Mouse (Mus musculus) MEL (cell line): ENCODE results near the gene 1110051M20Rik.

Experiments used
- CTCF ChIP-seq, 3 experiments: IDR thresholded peaks in 2 of 3; conservative IDR thresholded peaks in 1 of 3; 2 replicates each; pipeline ENCODE4 v1.5.1; 2011 to 2012; ENCODE audit warnings: low read length in 3 of 3, low read depth in 2 of 3, mild to moderate bottlenecking in 2 of 3, improper control_type of control experiment in 1 of 3, inconsistent platforms in 1 of 3, mixed read lengths in 1 of 3, moderate library complexity in 1 of 3; ENCODE audit not compliant: control insufficient read depth in 1 of 3, insufficient read depth in 1 of 3, poor library complexity in 1 of 3, severe bottlenecking in 1 of 3
- E2F4 ChIP-seq: IDR thresholded peaks from 2 replicates; pipeline ENCODE4 v1.6.1; 2011; ENCODE audit warnings: low read depth, low read length, improper control_type of control experiment, borderline replicate concordance
- EP300 ChIP-seq, 2 experiments: IDR thresholded peaks; 2 replicates each; pipeline ENCODE4 v1.6.1; 2011; ENCODE audit warnings: improper control_type of control experiment in 2 of 2, low read length in 2 of 2, low read depth in 1 of 2, mild to moderate bottlenecking in 1 of 2
- JUND ChIP-seq: IDR thresholded peaks from 2 replicates; pipeline ENCODE4 v1.6.1; 2011; ENCODE audit warnings: low read depth, mild to moderate bottlenecking, improper control_type of control experiment, low read length
- MAX ChIP-seq: IDR thresholded peaks from 2 replicates; pipeline ENCODE4 v1.6.1; 2011; ENCODE audit warnings: low read length, improper control_type of control experiment
- POLR2A ChIP-seq, 2 experiments: IDR thresholded peaks; 2 replicates each; pipeline ENCODE4 v1.6.1; 2011 to 2012; ENCODE audit warnings: low read length in 2 of 2, mild to moderate bottlenecking in 2 of 2, control low read depth in 1 of 2, improper control_type of control experiment in 1 of 2, low read depth in 1 of 2, moderate library complexity in 1 of 2; ENCODE audit not compliant: control insufficient read depth in 1 of 2, insufficient read depth in 1 of 2, poor library complexity in 1 of 2
- UBTF ChIP-seq: IDR thresholded peaks from 2 replicates; pipeline ENCODE4 v1.6.1; 2012; ENCODE audit warnings: low read depth, mild to moderate bottlenecking, inconsistent platforms, low read length, improper control_type of control experiment, moderate library complexity, borderline replicate concordance; ENCODE audit not compliant: insufficient read depth
- USF2 ChIP-seq, 2 experiments: IDR thresholded peaks; 2 replicates each; pipeline ENCODE4 v1.6.1; 2011 to 2012; ENCODE audit warnings: improper control_type of control experiment in 2 of 2, low read length in 2 of 2, borderline replicate concordance in 1 of 2, inconsistent platforms in 1 of 2, low read depth in 1 of 2, mild to moderate bottlenecking in 1 of 2; ENCODE audit not compliant: insufficient read depth in 1 of 2

DNA sequence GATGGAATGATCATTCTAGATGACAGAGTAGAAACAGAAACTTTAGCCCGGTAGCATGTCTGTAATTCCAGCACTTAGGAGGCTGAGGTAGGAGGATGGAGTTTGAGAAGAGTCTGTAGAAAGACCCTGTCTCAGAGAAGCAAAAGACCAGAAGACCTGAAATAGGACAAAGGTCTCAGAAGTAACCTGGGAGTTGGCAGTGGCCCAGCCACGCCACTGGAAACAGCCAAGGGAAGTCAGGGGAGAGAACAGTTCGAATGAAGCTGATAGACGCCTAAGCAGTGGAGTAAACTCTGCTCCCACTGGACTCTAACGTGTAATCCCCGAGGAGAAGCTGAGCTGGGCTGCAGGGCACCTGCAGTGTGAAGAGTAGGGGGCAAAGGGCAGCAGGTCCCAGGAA lies 40.8 kb upstream of the 1110051M20Rik start:
- TF ChIP-seq POLR2A (IDR thresholded peaks at IDR 0.05; ENCODE audit: control insufficient read depth in 1 of 2, insufficient read depth in 1 of 2, low read depth in 1 of 2, low read length in 2 of 2, poor library complexity in 1 of 2) (no peak), UBTF (no peak), JUND (no peak), MAX (no peak), CTCF (IDR thresholded peaks at IDR 0.05 in 2 of 3, conservative IDR thresholded peaks at IDR 0.05 in 1 of 3; ENCODE audit: control insufficient read depth in 1 of 3, insufficient read depth in 1 of 3, low read depth in 2 of 3, low read length in 3 of 3, poor library complexity in 1 of 3, severe bottlenecking in 1 of 3) (no peak), EP300 (IDR thresholded peaks at IDR 0.05; ENCODE audit: low read depth in 1 of 2, low read length in 2 of 2) (no peak), E2F4 (no peak), USF2 (IDR thresholded peaks at IDR 0.05; ENCODE audit: borderline replicate concordance in 1 of 2, insufficient read depth in 1 of 2, low read depth in 1 of 2, low read length in 2 of 2) (no peak)
